Mouse (Mus musculus) testis, adult 2 months (tissue): ENCODE data around the gene Rpl36al. TPM values are rescaled to one million over a fixed set of nuclear protein-coding genes. Genes with fewer than 3 reads are reported as not detected.
A peak's percentile ranks its signal among the peaks of the same experiment; 100 is the strongest.
"Not testable (repeated sequence)": the region's sequence is repeated elsewhere in the genome, so short reads cannot be mapped to it uniquely, and the experiment has no call there.

Experiments used
- H3K27ac ChIP-seq: fragments of 200-500 bp; 2 replicates; pipeline ENCODE4 v1.5.1; 2012; ENCODE audit warnings: low read depth, low read length; ENCODE audit not compliant: control insufficient read depth, insufficient read depth
- H3K27me3 ChIP-seq: fragments of 200-500 bp; 2 replicates; pipeline ENCODE4 v1.6.1; 2012; ENCODE audit warnings: mild to moderate bottlenecking, low read length, moderate library complexity; ENCODE audit not compliant: control insufficient read depth, insufficient read depth
- H3K36me3 ChIP-seq: fragments of 200-500 bp; 2 replicates; pipeline ENCODE4 v1.6.1; 2012; ENCODE audit warnings: mild to moderate bottlenecking, low read length; ENCODE audit not compliant: control insufficient read depth, insufficient read depth
- H3K4me1 ChIP-seq: fragments of 200-500 bp; 2 replicates; pipeline ENCODE4 v1.6.1; 2012; ENCODE audit warnings: low read length; ENCODE audit not compliant: control insufficient read depth, insufficient read depth
- H3K4me3 ChIP-seq: fragments of 200-500 bp; 2 replicates; pipeline ENCODE4 v1.5.1; 2012; ENCODE audit warnings: low read depth, mild to moderate bottlenecking, low read length, moderate library complexity, mixed read lengths; ENCODE audit not compliant: control insufficient read depth
- CTCF ChIP-seq: fragments of 200-500 bp; IDR thresholded peaks from 2 replicates; pipeline ENCODE4 v1.5.1; 2012; ENCODE audit warnings: low read depth, mild to moderate bottlenecking, inconsistent platforms, low read length, moderate library complexity; ENCODE audit not compliant: control insufficient read depth, insufficient read depth, insufficient replicate concordance
- POLR2A ChIP-seq: fragments of 200-500 bp; IDR thresholded peaks from 2 replicates; pipeline ENCODE4 v1.6.1; 2012; ENCODE audit warnings: low read depth, mild to moderate bottlenecking, inconsistent platforms, low read length, moderate library complexity; ENCODE audit not compliant: control insufficient read depth
- polyA plus RNA-seq: library from polyadenylated mRNA; depleted of rRNA; stranded (reverse); fragments of >200 nt; gene quantifications from 2 replicates; pipeline ENCODE4 v1.2.3, GENCODE M21; 2012

Rpl36al gene
- polyA plus RNA-seq, 1 experiment, result 144 TPM

GRCm38 (mm10) chr12:69164904-69165303 is 19.0 kb downstream of the Rpl36al start:
- H3K27ac ChIP-seq, result no peak overlapping the region
- no peak for TF ChIP-seq CTCF
- TF ChIP-seq POLR2A, result no peak
- H3K4me3 ChIP-seq, result no peak overlapping the region
- H3K4me1 ChIP-seq, result peaks cover 2% of the 10 kb centered on the region
- H3K36me3 ChIP-seq, result no peaks in the 10 kb centered on the region
- H3K27me3 ChIP-seq, result no peaks in the 10 kb centered on the region

GRCm38 (mm10) chr12:69163586-69163985 is 20.3 kb downstream of the Rpl36al start:
- not testable (repeated sequence) for H3K4me3 ChIP-seq, H3K27me3 ChIP-seq, H3K4me1 ChIP-seq, H3K27ac ChIP-seq, H3K36me3 ChIP-seq

DNA sequence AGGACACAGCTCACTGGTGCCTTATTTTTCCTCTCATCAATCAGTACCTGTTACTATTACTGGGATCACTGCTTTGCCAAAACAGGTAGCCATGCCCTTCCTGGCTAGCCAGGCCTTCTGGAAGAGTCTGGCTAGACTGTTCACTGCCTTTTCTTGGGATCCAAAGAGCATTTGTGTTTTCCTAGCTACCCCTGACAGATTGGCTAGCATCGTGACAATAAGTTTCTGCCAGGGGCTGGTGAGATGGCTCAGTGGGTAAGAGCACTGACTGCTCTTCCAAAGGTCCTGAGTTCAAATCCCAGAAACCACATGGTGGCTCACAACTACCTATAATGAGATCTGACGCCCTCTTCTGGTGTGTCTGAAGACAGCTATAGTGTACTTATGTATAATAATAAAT is 23.2 kb downstream of the Rpl36al start:
- H3K27ac ChIP-seq, H3K36me3 ChIP-seq, H3K4me3 ChIP-seq, H3K4me1 ChIP-seq, H3K27me3 ChIP-seq: not testable (repeated sequence)

- no peak overlapping the region for H3K27ac ChIP-seq
- no peak for TF ChIP-seq POLR2A
- TF ChIP-seq CTCF, result no peak
Observed at GRCm38 (mm10) chr12:69159578-69159940, 24.3 kb downstream of the Rpl36al start.

GRCm38 (mm10) chr12:69158765-69159577 is 24.9 kb downstream of the Rpl36al start, which contains the start of gene Rps29:
TSS of gene Rps29 (minus strand) at chr12:69159186.
- H3K4me3 ChIP-seq, result peak within 1 kb of the TSS; percentile 95
- peak within 1 kb of the TSS; percentile 96 for H3K27ac ChIP-seq
- H3K36me3 ChIP-seq, H3K4me1 ChIP-seq, H3K27me3 ChIP-seq: not testable (repeated sequence)
- TF ChIP-seq POLR2A, result peak; percentile 86

More at GRCm38 (mm10) chr12:69159578-69159940, 24.3 kb downstream of the Rpl36al start:
- 0 out of 2 replicates have a peak, but pooled peaks cover 1% of the 10 kb centered on the region for H3K36me3 ChIP-seq
- H3K27me3 ChIP-seq, result no peaks in the 10 kb centered on the region
- H3K4me1 ChIP-seq, result peaks cover 3% of the 10 kb centered on the region; the same call in 1 of the 2 replicates
- H3K4me3 ChIP-seq, result peak overlapping the region; percentile 95

- H3K4me3 ChIP-seq, result peak overlapping the region; percentile 95
- no peaks in the 10 kb centered on the region for H3K27me3 ChIP-seq
- peak overlapping the region; percentile 96 for H3K27ac ChIP-seq
- peaks cover 3% of the 10 kb centered on the region; the same call in 1 of the 2 replicates for H3K4me1 ChIP-seq
- no peak for TF ChIP-seq CTCF
- no peak for TF ChIP-seq POLR2A
- 0 out of 2 replicates have a peak, but pooled peaks cover 1% of the 10 kb centered on the region for H3K36me3 ChIP-seq
Observed at GRCm38 (mm10) chr12:69158366-69158764, 25.5 kb downstream of the Rpl36al start.

DNA sequence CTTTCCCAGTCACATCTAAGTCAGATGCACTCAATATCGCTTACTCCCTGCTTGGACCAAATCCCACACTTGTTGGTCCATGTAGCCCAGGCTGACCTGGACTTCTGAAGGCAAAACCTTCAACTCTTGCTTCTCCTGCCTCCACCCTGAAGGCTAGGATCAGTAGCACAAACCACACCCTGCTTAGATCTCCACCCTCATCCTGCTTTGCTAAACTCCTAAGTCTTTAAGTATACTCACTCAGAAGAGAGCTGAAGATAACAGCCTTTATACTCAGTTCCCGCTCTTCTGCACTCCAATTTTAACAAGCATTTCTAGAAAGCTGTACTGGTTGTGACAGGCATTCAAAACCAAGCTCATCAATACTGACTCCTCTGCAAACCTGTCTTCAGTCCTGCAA is 26.8 kb downstream of the Rpl36al start:
- H3K27ac ChIP-seq, result no peak overlapping the region
- 0 out of 2 replicates have a peak, but pooled peaks cover 1% of the 10 kb centered on the region for H3K36me3 ChIP-seq
- H3K4me1 ChIP-seq, result peaks cover 3% of the 10 kb centered on the region; the same call in 1 of the 2 replicates
- TF ChIP-seq CTCF (no peak), POLR2A (no peak)
- no peaks in the 10 kb centered on the region for H3K27me3 ChIP-seq
- no peak overlapping the region for H3K4me3 ChIP-seq

DNA sequence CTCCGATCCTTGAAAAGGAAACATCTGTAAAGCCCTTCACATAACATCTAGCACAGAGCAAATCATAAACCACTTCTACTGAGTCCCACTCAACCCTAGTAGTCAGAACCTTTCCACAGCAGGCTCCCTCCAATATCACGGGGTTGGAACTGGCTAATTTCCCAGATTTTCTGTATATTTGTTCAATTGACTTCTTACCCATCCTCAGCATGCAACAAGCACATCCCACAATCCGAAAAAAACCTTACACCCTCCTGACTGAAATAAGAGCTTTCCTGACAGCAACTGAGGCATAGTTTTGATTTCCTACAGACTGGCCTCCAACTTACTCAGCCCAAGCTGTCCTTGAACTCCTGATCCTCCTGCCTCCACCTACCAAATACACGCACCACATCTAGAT is 27.4 kb downstream of the Rpl36al start:
- 0 out of 2 replicates have a peak, but pooled peaks cover 1% of the 10 kb centered on the region for H3K36me3 ChIP-seq
- H3K27ac ChIP-seq, result no peak overlapping the region
- TF ChIP-seq CTCF, result no peak
- TF ChIP-seq POLR2A, result no peak
- peaks cover 3% of the 10 kb centered on the region; the same call in 1 of the 2 replicates for H3K4me1 ChIP-seq
- no peaks in the 10 kb centered on the region for H3K27me3 ChIP-seq
- no peak overlapping the region for H3K4me3 ChIP-seq
